Mouse (Mus musculus): ENCODE measurements around the gene Tgfa. TPM values are rescaled to one million over a fixed set of nuclear protein-coding genes. Genes with fewer than 3 reads are reported as not detected.

Tgfa gene
- total RNA-seq, 4 experiments from 2014 or later: 24.5 to 29.9 (median 26.2) TPM

DNA sequence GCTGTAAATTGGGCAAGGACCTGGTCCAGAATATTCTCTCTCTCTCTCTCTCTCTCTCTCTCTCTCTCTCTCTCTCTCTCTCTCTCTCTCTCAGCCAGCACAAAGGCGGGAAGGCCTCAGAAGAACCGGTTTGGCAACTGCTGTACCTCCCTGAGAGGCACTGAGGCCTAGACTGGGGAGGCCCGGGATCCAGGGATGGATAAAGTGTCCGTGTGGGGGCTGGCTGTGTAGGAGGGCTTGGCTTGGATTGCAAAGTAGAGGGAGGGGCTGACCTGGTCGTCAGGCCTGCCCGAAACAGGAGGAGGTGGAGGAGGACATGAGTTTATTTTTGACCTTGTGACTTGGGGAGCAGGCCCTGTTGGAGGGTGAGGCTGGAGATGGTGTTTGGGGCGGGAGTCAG is 27.4 kb downstream of the Tgfa start:
- no peak for DNase-seq (ENCODE audit: low spot score in 2 of 2)

DNA sequence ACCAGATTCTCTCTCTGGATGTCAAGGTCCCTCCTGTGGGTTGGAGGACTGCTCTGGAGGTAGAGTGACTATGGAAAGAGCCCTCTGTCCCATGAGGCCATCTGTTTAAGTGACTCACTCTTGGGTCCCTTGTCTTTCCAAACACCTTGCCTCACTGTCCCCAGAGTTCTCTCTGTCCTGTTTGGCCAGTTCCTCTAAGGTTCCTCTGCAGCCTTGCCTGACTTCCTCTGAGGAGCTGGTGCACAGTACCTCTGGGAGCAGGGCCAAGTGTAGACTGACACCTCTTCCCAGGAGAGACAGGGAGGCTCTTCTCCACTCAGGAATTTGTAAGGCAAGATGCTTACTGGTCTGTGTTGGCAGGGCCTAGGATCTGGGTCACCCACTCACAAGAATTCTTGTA is 30.6 kb downstream of the Tgfa start:
- no peak for DNase-seq (ENCODE audit: low spot score in 2 of 2)

- DNase-seq (ENCODE audit: low spot score in 2 of 2): no peak
Measured at GRCm38 (mm10) chr6:86232367-86232766, 37.3 kb downstream of the Tgfa start.

DNA sequence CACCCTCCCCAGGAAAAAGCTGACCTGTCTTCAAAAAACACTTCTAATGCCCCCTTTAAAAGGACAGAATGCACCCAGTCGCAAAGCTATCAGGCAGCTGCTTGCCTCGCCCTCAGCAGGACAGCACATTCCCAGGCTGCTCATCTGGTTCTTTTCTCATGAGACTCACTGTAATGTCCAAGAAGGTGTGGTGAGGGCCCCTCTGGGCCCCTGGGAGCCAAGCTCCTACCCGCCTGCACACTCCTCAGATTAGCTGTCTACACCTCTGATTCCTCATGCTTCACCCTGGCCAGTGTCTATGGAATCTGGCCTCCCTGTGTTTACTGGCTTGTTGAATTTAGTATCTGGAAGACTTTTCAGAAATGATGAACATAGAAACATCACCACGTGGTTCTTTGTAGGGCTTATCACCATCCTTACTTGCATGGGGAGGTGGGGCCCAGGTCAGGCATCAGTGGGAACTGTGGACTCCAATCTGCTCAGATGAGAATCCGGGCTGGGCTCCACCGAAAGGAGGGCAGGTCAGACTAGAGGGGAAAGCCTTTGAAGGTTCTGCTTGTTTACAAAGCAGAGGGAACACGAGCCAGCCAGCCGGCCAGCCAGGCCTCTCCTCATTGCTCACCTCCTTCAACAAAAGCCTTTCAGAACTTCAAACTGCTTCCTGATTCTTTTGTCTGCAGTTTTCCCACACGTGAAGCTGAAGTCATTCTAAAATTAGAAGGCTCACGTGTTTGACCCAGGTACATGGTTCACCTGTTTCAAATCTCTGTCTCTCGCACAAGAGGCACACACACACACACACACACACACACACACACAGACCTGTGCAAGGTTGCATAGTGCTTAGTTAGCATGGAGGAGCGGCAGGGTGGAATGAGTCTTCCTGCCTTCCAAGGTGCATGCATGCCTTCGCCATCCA is 38.7 kb downstream of the Tgfa start:
- DNase-seq (ENCODE audit: low spot score in 2 of 2): no peak

- no peak for DNase-seq (ENCODE audit: low spot score in 2 of 2)
Measured at GRCm38 (mm10) chr6:86244866-86245265, 49.8 kb downstream of the Tgfa start.

DNA sequence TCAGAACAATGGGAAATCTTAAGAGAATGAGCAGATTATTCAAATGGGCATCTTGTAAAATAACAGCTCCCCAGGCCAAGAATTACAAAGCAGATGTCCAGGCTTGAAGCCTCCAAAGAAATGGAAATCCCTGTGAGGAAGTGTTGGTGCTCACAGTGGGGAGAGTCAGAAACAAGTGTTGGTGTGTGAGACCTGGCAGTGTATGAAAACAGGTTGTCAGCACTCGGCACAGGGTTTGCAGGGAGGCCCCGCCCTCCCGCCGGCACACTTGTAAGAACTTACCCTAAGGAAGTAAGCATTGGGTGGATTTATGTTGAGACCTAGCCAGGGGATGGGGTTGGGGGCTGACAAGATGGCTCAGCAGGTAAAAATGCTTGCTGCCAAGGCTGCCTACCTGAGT is 50.9 kb downstream of the Tgfa start:
- no peak for DNase-seq (ENCODE audit: low spot score in 2 of 2)

- no peak for DNase-seq (ENCODE audit: low spot score in 2 of 2)
Measured at GRCm38 (mm10) chr6:86248562-86248961, 53.5 kb downstream of the Tgfa start.

GRCm38 (mm10) chr6:86249042-86249441 is 54.0 kb downstream of the Tgfa start:
- peak; percentile 25 to 32 for DNase-seq (ENCODE audit: low spot score in 2 of 2)

DNA sequence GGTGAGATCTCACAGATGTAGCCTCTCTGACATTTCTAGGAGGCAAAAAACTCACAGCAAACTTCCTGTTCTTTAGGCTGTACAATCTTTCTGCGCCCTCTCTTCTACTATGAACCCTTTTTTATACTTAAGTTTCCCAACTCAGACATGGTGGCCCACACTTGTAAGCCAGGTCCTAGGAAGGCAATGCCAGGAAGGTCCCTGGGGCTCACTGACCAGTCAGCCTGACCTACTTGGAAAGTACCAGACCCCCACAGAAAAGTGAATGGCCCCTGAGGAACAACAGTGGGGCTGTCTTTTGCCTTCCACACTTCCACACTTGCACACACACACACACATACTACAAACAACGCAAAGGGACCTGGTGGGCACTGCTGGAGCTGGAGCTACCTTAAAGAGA is 55.2 kb downstream of the Tgfa start:
- DNase-seq (ENCODE audit: low spot score in 2 of 2): no peak

- no peak for DNase-seq (ENCODE audit: low spot score in 2 of 2)
Measured at GRCm38 (mm10) chr6:86250830-86251229, 55.8 kb downstream of the Tgfa start.

DNA sequence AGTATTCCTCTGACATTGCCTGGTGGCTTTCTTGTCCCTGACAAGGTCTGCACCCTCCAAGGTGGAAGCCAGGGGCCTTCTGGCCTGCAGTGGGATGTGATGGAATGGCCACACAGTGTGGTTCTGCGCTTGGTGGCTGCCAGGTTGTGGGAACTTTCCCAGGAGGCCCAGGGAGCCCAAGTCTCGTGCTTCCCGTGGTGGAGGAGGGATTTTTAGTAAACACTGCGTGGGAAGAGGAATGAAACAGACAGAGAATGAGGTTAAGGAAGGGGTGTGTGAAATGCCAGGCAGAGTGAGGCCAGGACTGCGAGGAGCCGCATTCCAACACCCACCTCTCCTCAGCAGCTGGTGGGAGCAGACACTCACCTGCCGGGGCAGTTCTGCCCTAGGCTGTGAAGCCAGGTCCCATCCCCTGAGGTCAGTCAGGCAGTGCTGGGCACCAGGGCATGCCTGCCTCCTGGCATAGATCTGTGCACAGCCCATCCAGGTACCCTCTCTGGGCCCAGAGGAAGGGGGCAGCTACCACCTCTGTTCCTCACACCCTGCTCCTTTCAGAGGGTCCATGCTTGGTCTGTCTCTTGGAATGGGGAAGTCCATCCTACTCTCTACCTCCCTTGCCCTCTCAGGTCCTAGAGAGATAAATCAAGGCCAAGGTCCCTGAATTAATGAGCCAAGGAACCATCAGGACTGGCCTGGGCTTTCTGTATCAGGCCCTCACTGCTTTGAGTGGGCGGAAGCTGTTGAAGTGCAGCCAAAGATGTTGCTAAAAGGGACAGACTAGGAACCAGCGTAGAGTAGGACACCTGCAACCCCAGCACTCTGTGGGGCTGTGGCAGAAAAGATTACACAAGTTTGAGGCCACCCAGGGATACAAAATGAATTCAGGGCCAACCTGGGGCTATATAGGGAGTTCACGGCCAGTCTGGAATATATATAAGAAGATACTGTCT is 57.4 kb downstream of the Tgfa start:
- DNase-seq (ENCODE audit: low spot score in 2 of 2): peak in 1 of 2 experiments; percentile 21

DNA sequence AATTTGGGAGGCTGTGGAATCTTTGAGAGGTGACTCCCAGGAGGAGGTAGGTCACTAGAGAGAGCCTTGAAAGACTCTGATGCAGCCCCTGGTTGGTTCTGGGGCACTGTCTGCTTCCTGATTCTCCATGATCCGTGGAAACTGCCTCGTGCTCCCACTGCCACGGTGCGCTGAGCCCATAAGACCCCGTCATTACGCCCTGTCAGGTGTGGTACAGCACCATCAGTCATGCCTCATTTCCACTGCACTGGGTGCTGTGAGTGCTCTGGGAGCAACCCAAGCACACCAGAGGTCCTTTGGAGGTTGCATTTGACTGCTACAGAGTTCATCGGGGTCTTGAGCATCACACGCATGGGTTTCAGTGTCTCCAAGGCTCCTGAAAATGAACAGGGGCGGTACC is 60.9 kb downstream of the Tgfa start:
- DNase-seq (ENCODE audit: low spot score in 2 of 2): no peak

DNA sequence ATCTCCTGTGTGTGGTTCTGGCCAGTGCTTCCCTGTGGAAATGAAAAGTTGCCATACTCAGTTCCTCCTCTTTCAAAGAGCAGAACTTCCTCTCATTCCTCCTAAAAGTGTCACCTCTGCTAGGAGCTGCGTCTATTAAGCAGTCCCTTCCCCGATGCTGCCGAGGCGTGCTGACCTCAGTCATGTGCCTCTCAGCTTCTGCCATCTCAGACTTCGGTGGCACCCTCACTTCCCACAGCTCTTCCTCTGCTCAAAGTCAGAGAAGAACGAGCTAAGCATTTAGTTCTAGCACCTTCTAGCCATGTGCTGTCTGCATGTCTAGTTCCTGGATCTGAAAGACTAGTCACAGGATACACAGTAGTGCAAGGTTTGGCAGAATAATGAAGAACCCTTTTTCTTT is 64.2 kb downstream of the Tgfa start:
- DNase-seq (ENCODE audit: low spot score in 2 of 2): no peak

DNA sequence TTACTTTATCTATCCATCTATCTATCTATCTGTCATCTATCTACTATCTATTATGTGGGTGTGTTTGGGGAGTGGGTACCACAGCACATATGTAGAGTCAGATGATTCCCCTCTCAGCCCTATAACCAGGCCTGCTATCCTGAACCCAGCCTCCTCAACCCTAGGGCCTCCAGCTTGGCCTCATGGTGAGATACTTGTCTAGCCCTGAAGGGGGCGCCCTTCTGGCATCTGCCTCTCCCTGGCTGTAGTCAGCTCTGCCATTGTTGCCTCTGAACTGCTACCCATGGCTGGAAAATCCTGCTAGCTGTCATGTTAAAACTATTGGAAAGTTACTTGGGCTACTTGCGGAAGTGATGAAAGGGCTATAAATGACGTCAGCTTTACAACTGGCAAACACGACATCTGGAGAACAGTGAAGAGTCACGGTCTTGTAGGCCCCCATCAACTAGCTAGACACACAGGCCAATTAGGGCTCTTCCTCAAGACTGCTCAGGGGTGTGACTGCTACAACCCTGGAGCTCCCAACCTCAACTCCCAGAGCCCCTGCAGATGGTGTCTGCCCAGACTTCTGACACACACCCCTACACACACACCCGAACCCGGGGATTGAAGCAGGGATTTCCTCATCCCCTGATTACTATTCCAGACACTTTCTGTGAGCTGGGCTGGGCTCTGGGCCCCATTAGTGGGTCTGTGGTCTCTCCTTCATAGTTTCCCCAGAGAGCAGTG is 65.5 kb downstream of the Tgfa start:
- DNase-seq (ENCODE audit: low spot score in 2 of 2): no peak

DNA sequence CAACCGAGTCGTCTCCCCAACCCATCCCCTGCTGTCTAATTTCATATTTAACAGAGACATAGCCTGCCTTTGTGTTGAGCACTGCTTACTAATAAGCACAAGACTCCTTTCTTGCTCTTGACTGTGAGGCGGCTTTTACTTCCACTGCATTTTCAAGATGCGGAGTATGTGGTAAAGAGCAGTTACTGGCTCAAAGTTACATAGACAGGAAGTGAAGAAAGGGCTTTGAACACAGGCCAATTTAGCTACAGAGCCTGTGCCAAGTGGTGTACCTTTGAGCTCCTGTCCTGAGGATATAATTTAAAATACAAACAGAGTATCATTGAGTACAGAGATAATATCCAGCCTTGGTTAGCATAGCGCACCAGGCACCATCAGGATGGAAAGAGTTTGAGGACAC is 71.8 kb downstream of the Tgfa start:
- DNase-seq (ENCODE audit: low spot score in 2 of 2): no peak

GRCm38 (mm10) chr6:86270373-86271068 is 75.5 kb downstream of the Tgfa start:
- no peak for DNase-seq (ENCODE audit: low spot score in 2 of 2)

DNA sequence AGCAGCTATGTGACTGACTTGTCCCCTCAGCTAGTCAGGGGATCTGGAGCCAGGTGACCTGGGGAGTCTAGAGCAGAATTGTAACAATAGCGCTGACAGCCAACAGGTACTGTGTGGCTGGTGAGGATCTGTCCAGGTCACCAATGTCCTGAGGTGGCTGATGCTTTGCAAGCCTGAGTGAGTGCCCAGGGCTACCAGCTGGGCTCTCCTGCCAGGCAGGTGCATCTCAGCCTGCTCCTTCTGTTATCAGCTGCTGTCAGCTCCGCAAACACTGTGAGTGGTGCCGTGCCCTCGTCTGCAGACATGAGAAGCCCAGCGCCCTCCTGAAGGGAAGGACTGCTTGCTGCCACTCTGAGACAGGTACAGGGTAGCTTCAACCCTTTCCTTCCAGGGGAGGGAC is 76.1 kb downstream of the Tgfa start:
- DNase-seq (ENCODE audit: low spot score in 2 of 2): no peak

DNA sequence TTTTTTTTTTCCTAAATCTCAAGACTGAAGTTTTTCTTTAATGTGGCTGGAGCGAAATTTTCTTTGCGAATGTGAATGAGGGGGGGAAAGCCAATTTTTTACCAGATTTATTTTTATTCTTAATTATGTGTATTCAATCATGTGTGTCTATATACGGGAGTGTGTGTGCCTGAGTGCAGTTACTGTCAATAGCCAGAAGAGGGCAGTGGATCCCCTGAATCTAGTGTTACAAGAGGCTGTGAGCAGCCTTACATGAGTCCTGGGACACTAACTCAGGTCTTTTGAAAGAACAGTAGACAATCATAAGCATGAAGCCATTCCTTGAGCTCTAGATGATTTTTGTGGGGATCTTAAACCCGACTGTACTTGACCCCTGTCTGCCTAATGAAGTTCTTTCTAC is 80.7 kb downstream of the Tgfa start:
- DNase-seq (ENCODE audit: low spot score in 2 of 2): no peak

DNA sequence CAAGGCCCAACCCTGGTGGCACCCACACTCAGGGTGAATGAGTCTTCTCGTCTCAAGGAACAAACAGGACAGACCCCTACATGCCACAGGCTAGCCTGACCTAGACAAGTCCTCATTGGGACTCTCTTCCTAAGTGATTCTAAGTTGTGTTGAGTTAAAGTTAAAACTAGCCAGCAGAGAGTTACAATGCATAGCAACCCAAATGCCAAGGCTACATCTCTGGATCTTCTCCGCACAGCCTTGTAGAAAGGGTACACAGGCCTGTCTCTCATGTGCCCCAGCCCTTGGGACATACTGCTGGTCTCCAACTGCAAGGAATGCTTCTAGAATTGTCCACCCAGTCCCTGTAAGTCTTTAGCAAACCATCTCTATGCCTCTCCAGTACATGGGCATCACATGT is 81.8 kb downstream of the Tgfa start:
- DNase-seq (ENCODE audit: low spot score in 2 of 2): no peak

- DNase-seq (ENCODE audit: low spot score in 2 of 2): no peak
Measured at GRCm38 (mm10) chr6:86277620-86278019, 82.6 kb downstream of the Tgfa start.
